Mouse (Mus musculus): ENCODE measurements around the gene Cdk9.

Gene Cdk9

GRCm38 (mm10) chr2:32732695-32733094 is 19.8 kb upstream of the Cdk9 start:
- no peak for DNase-seq

- no peak for DNase-seq
These were observed 19.0 kb upstream of the Cdk9 start for GRCm38 (mm10) chr2:32731911-32732310.

DNA sequence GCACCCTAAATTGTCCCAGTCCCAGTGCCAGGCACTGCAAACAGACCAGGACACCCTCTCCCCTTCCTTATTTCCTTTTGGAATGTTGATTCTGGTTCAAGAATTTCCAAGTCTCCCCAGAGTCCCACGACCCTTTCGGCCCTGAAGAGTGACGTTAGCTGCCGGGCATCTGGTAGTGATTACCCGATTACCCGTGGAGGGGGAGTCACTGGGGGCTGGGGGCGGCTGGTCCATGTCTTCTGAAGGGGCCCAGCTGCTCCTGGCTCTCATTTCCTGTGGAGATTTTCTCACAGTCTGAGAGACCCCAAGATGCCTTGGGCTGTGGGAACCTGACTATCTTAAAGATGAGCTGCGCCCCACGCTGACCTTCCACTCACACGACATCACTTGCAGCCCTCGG is 18.0 kb upstream of the Cdk9 start:
- peak; percentile 69 for DNase-seq

DNA sequence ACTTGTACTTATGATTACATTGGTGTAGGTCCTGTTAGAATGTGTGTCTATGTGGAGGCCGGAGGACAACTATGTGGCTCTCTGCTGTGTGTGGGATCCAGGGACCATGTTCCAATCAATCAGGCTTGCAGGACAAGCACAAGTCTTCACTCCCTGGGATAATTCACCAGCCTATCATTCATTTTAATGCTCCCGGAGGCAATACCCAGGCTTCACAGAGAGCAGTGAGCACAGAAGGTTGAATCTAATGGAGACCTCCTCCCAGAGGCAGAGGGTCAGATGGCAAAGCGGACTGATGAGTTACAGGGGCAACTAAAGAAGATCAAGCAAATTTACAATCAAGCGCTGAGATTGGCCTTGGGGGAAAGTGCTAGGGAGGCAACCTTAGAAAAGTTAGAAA is 16.7 kb upstream of the Cdk9 start:
- DNase-seq: no peak

DNA sequence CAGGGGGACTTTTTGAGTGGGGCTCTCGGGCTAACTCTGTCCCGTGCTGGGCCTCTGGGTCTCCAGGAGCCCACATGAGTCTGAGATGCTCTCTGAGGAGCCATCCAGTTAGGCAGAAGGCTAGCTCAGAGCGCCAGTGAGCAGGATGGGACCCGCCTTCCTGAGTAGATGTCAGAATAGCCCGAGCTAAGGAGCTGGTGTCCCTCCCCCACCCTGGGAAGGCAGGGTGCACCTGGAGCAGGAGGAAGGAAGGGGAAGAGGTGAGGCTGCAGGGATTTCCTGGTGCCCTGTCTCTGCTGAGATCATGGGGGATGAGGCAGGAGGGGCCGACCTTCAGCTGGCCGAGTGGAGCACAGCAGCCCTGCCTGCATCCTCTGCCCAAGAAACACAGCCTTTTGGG is 15.6 kb upstream of the Cdk9 start:
- DNase-seq: peak; percentile 87

- peak; percentile 97 for DNase-seq
These were observed 14.6 kb upstream of the Cdk9 start for GRCm38 (mm10) chr2:32727435-32727834.

DNA sequence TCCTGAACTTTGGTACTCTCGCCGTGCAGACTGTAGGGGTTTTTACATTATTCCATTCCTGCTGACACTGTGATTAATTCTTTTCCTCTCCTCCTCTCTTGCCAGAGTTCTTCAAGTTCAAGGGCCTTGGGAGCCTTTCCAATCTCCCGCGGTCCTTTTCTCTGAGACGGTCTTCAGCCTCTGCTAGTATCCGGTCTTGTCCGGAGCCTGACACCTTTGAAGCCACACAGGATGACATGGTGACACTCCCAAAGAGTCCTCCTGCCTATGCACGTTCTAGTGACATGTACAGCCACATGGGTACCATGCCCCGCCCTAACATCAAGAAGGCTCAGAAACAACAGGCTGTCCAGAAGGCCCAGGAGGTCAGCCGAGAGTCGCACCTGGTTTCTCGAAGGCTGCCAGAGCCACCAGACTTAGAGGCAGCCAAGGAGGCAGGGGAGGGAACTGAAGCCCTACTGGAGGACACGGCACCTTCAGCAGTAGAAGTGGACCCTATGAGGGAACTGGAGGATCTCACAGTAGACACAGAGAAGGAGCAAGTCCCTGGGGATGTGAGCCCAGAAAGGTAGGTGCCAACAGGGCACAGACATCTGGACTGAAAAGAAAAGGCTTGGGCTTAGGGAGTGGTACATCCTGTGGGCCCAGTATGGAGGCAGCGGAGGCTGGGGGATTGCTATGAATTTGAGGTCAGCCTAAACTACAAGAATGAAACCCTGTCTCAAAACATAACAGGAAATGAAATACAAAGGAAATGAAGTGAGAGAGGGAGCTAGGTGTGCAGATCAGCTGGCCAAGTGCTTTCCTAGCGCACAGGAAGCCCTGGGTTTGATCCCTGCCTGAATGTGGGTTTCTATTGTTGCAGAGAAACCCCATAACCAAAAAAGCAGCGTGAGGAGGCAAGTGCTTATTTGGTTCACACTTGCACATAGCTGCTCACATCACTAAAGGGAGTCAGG is 12.2 kb upstream of the Cdk9 start:
- peak; percentile 78 for DNase-seq

GRCm38 (mm10) chr2:32724149-32724548 is 11.3 kb upstream of the Cdk9 start:
- DNase-seq: no peak

DNA sequence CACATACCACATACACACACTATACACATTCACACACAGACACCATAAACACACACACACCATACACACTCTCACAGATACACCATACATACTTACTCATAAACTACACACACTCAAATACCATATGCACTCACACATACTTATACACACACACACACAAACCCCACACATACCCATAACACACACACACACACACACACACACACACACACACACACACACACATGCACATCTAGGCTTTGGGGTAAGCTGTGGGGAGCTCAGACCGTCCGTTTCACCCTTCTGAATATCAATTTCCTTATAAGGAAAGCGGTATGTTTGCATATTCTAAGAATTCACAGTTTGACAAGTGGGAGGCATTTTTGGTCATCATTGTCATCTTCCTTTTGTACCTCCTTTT is 9.7 kb upstream of the Cdk9 start:
- no peak for DNase-seq

GRCm38 (mm10) chr2:32722046-32722445 is 9.2 kb upstream of the Cdk9 start:
- no peak for DNase-seq

GRCm38 (mm10) chr2:32720681-32721229 is 7.9 kb upstream of the Cdk9 start, which contains the start of gene Sh2d3c:
TSS of gene Sh2d3c (plus strand) at chr2:32721055.
- peak; percentile 80 for DNase-seq

DNA sequence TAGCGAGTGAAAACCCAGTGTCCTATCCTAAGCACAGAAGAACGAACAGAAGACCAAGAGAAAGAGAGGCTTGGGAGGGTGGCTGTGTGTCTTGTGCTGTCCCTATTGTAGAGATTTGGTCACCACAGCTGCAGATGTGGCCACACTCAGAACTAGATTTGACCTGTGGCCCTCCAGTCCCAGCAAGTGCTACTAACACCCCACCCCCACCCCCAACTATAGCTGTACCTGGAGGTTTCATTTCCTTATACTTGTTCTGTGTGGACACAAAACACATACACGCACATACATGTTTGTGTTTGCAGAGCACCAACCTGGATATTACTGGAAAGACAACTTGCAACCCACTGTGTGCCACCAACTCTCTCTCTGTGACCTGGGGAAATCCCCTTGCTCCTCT is 7.2 kb upstream of the Cdk9 start:
- no peak for DNase-seq

DNA sequence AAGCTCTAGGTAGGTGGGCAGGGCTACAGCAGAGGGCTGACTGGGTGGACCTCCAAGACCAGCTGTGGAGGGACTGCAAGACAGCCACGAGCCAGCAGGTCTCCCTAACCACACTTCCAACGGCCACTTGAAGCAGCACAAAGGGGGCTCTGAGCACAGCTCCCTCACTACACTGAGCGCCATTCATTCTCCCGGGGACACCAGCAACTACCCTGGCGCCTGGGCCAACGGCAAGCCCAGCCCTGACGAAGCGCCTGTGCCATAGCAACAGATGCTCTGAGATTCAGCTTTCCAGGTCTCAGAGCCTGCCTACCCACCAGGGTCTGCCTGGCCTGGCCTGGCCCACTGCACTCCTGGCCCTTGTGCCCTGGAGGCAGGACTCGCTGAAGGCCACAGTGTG is 5.9 kb upstream of the Cdk9 start:
- DNase-seq: no peak

DNA sequence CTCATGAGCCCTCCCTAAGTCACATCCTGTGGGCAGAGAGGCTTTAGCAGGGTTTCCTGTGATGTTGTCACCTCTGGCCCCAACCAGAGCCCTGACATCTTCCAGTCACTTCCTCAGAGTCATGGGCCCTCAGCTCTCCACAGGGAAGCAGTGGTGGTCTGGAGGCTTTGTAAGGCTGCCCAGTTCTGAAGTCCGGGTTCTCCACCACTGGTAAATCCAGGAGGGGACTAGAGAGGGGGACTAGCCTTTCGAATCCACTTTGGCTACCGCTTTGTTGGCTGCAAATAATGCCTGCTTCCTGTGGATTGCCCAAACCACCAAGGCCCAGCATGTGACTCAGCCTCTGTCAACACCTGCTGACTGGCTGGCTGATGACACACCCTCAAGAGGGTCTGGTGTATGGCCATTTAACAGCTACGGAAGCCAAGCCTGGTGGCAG is 2.1 kb upstream of the Cdk9 start:
- DNase-seq: peak; percentile 50

- no peak for DNase-seq
These were observed 1.5 kb upstream of the Cdk9 start for GRCm38 (mm10) chr2:32714117-32714986.

DNA sequence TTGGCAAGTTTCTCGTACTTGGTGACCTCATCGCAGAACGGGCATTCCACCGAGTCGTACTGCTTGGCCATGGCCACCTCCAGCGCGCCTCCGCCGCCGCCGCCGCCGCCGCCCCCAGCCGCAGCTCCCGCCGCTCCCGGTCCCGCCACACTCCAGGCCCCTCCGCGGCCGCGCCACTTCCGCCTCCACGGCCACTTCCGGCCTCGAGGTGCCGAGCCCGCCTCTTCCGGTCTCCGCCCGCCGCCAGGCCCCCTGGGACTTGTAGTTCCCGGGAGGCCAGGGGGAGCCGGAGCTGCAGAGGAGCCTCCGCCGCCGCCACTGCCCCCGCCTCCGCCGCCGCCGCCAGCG is 316 bp downstream of the Cdk9 start:
- peak; percentile 96 for DNase-seq

DNA sequence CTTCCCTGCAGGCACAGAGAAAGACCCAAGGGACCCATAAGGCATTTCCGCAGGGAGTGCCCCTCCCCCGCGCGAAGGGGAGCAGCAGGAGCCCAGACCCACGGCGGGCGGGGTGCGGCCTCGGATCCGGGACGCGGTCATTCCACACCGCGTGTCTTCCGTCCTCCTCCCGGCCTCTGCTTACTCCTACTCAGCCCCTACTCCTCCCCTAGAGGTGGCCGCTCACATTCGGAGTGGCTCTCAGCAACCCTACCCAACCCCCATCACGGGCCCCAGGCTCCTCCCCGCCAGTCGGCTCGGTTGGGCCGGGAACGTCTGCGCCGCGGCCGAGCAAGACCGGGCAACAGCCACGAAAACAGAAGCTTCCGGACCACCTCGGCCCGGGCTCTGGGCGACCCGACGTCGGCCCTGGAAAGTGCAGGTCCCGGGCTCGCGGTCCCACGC is 746 bp downstream of the Cdk9 start:
- DNase-seq: peak; percentile 87

- no peak for DNase-seq
These were observed 1.4 kb downstream of the Cdk9 start for GRCm38 (mm10) chr2:32711301-32712056.

DNA sequence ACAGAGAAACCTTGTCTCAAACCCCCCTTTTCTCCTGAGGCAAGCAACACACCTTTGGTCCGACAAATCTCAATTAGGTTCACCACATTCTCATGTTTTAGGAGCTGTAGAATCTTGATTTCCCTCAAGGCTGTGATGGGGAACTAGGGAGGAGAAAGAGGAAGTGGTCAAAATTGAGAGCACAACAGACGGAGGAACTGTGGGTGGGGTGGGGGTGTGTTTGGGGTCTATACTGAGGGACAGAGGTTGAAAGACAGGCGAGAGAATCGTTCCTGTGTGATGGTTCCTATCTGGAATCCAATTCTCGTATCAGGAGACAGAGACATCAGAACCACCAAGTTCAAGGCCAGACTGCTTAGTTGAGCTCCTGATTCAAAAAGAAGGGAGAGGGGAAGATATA is 2.5 kb downstream of the Cdk9 start:
- DNase-seq: no peak

DNA sequence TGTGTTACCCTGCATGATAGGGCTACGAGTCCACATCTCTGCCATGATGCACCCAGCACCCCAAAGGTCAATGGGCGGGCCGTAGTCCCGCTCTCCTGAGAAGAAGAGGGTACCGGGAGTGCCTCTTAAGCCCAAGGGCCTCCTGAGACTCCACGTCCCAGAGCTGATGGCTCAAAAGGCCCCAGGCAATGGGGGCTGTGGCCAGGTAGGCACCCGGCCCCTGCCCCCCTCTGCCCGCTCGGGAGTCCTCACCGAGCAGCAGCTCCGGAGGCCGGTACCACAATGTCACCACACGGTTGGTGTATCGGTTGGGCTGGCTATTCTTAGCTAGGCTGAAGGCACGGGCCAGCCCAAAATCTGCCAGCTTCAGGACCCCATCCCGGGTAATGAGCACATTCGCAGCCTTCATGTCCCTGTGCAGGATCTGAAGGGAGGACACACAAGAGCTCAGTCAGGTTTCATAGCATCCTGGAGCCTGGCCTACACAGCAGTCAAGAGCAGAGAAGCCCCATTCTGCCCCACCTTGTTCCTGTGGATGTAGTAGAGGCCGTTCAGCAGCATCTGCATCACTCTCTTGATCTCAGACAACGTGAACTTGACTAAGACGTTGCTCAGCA is 3.2 kb downstream of the Cdk9 start:
- DNase-seq: no peak

GRCm38 (mm10) chr2:32708643-32709042 is 4.2 kb downstream of the Cdk9 start:
- DNase-seq: no peak

GRCm38 (mm10) chr2:32706971-32707370 is 5.9 kb downstream of the Cdk9 start:
- no peak for DNase-seq
